26 mouse cellular contexts compared by ENCODE assay signal in the genomic region with DNA sequence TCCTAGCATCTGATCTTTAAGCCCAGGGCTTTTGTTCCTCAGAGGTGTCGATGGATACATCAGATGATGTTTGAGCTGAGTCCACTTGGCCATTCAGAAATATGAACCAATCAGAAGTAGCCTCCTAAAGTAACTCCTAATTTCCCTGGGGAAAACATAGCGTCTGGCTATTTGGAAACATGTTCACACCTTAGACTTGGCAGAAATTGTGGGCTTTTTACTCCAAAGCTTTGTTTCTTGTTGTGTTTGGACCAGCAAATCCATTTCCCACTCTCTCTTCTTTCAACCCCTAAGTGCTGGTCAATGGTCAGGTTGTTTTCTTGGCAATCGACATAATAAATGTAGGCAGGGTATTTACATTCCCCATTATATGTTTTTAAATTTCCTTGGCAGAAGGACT.
"Had no signal": no experiment of that assay in that cellular context is flagged by ENCODE, and none has a peak within 500 bp of the region (broad histone marks: within the 10 kb centered on the region; RNA-seq: fewer than 3 reads in every experiment).

No protein-coding gene starts in this region.

- ATAC-seq: hindbrain, postnatal 0 days; intestine, embryonic 16.5 days; liver, embryonic 12.5 days had no signal

- H3K9ac ChIP-seq: heart, embryonic 13.5 days; heart, embryonic 15.5 days; hindbrain, embryonic 13.5 days; hindbrain, embryonic 15.5 days; kidney, embryonic 15.5 days; limb, embryonic 12.5 days; limb, embryonic 15.5 days; liver, embryonic 12.5 days; liver, embryonic 14.5 days had no signal

- H3K4me1 ChIP-seq: limb, embryonic 15.5 days; liver, embryonic 12.5 days had no signal

- H3K36me3 ChIP-seq: heart, embryonic 13.5 days; heart, embryonic 15.5 days; hindbrain, embryonic 13.5 days; hindbrain, embryonic 15.5 days; kidney, embryonic 15.5 days; limb, embryonic 12.5 days; limb, embryonic 15.5 days; liver, embryonic 12.5 days had no signal

- H3K4me3 ChIP-seq: heart, adult 2 months; heart, embryonic 13.5 days; heart, embryonic 15.5 days; hindbrain, embryonic 13.5 days; hindbrain, embryonic 15.5 days; kidney, embryonic 15.5 days; limb, embryonic 12.5 days; limb, embryonic 15.5 days; liver, embryonic 12.5 days had no signal

- H3K27ac ChIP-seq: heart, adult 2 months; heart, embryonic 13.5 days; heart, embryonic 15.5 days; hindbrain, embryonic 13.5 days; hindbrain, embryonic 15.5 days; hindbrain, postnatal 0 days; kidney, embryonic 15.5 days; kidney, postnatal 0 days; limb, embryonic 12.5 days; limb, embryonic 15.5 days; liver, embryonic 12.5 days; liver, embryonic 14.5 days had no signal

- H3K9me3 ChIP-seq: heart, embryonic 13.5 days; heart, embryonic 15.5 days; hindbrain, embryonic 13.5 days; hindbrain, embryonic 15.5 days; kidney, embryonic 15.5 days; limb, embryonic 12.5 days; limb, embryonic 15.5 days; liver, embryonic 12.5 days had no signal

- H3K4me2 ChIP-seq: heart, embryonic 11.5 days; heart, embryonic 13.5 days; heart, embryonic 15.5 days; hindbrain, embryonic 13.5 days; hindbrain, embryonic 15.5 days; kidney, embryonic 15.5 days; limb, embryonic 12.5 days; limb, embryonic 15.5 days; liver, embryonic 12.5 days had no signal

- DNase-seq: gastrocnemius, postnatal 14 days; gastrocnemius, postnatal 36 days; heart, adult 2 months; heart, postnatal 14 days; heart, postnatal 36 days; kidney, adult 11 months; kidney, adult 2 months; kidney, adult 9 months; kidney, postnatal 14 days; kidney, postnatal 36 days; layer of hippocampus, adult 9-11 months; layer of hippocampus, postnatal 36 days; left cerebral cortex, postnatal 4 days had no signal

- H3K27me3 ChIP-seq: heart, embryonic 13.5 days; heart, embryonic 15.5 days; hindbrain, embryonic 13.5 days; hindbrain, embryonic 15.5 days; kidney, embryonic 15.5 days; limb, embryonic 12.5 days; limb, embryonic 15.5 days; liver, embryonic 12.5 days had no signal
